Mouse (Mus musculus): Measurements from ENCODE around the gene Spdef.

- TF ChIP-seq CTCF (IDR thresholded peaks at IDR 0.05) (no peak), EP300 (IDR thresholded peaks at IDR 0.05) (no peak)
Measured at GRCm38 (mm10) chr17:27709650-27710049, 19.1 kb downstream of the Spdef start.

Data from lung, postnatal 0 days (tissue).